Mouse (Mus musculus): ENCODE data around the gene 4930558K02Rik.

The 4930558K02Rik gene

GRCm38 (mm10) chr1:161897235-161897634 lies 82.2 kb downstream of the 4930558K02Rik start:
- no peak for DNase-seq

DNA sequence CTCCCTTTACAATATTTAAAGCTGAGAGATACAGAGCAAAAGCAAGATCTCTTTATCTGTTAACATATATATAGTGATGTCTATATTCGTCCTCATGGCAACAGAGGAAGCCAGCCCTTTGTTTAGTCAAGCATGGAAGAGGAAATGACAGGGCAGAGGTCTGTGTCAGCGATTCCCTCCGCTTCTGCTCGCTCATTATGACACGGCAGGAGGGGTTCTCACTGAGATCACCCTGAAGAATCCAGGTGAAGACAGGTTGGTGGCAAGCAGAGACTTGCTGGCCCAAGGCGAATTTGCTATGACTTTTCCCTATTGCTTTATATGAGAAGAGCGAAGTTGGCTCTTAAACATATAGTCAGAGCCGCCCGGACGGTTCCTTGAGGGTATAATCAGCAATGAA lies 83.3 kb downstream of the 4930558K02Rik start:
- DNase-seq: no peak

DNA sequence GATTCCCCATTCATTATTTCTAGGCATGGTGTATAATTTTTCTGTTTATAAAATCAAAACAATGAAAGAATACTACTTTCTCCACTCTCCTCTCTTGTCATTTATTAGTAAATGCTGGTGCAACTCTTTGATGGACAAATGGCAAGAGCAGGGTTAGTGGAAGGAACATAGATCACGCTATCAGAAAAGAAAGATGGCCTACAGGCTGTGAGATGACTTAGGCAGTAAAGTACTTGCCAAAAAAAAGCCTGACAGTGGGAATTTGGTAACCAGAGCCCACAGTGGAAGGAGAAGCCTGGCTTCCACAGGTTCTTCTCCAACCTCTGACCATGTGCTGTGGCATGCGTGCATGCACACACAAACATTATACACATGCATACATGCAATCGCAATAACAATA lies 84.4 kb downstream of the 4930558K02Rik start:
- DNase-seq: no peak

- DNase-seq: no peak
Measured at GRCm38 (mm10) chr1:161894553-161894952, 84.9 kb downstream of the 4930558K02Rik start.

GRCm38 (mm10) chr1:161894126-161894525 lies 85.3 kb downstream of the 4930558K02Rik start:
- DNase-seq: no peak

All from right cerebral cortex, adult 18-20 months (tissue).